Mouse (Mus musculus) WW6 (cell line): ENCODE data around the gene Prss30.
"Not testable (repeated sequence)": the region's sequence is repeated elsewhere in the genome, so short reads cannot be mapped to it uniquely, and the experiment has no call there.

ENCODE experiments used
- DNase-seq: peaks from one replicate; pipeline ENCODE4 v3.0.0-alpha.2; 2013; ENCODE audit warnings: low read depth, low spot score

Gene Prss30

GRCm38 (mm10) chr17:23984989-23985388 is 4.6 kb upstream of the Prss30 start:
- no peak for DNase-seq

GRCm38 (mm10) chr17:23982912-23983311 is 2.5 kb upstream of the Prss30 start:
- no peak for DNase-seq

GRCm38 (mm10) chr17:23979471-23979870 is 895 bp downstream of the Prss30 start:
- no peak for DNase-seq

GRCm38 (mm10) chr17:23976665-23977064 is 3.7 kb downstream of the Prss30 start:
- no peak for DNase-seq

- no peak for DNase-seq
Measured at GRCm38 (mm10) chr17:23971315-23971714, 9.1 kb downstream of the Prss30 start.

- no peak for DNase-seq
Measured at GRCm38 (mm10) chr17:23969231-23969630, 11.1 kb downstream of the Prss30 start.

- no peak for DNase-seq
Measured at GRCm38 (mm10) chr17:23968780-23969179, 11.6 kb downstream of the Prss30 start.

- no peak for DNase-seq
Measured at GRCm38 (mm10) chr17:23966658-23967401, 13.5 kb downstream of the Prss30 start.

- DNase-seq, result no peak
Measured at GRCm38 (mm10) chr17:23965805-23966425, 14.5 kb downstream of the Prss30 start.

GRCm38 (mm10) chr17:23961573-23962122 is 18.7 kb downstream of the Prss30 start:
- DNase-seq, result no peak

GRCm38 (mm10) chr17:23960084-23960738 is 20.2 kb downstream of the Prss30 start:
- peak; percentile 63 for DNase-seq

GRCm38 (mm10) chr17:23955174-23955573 is 25.2 kb downstream of the Prss30 start, which contains the start of gene Sbpl:
Sbpl (minus strand) TSS chr17:23955274.
- DNase-seq, result no peak

GRCm38 (mm10) chr17:23950828-23951227 is 29.5 kb downstream of the Prss30 start:
- not testable (repeated sequence) for DNase-seq

GRCm38 (mm10) chr17:23949068-23949467 is 31.3 kb downstream of the Prss30 start:
- no peak for DNase-seq

- DNase-seq, result not testable (repeated sequence)
Measured at GRCm38 (mm10) chr17:23947486-23947885, 32.9 kb downstream of the Prss30 start.

GRCm38 (mm10) chr17:23941372-23941771 is 39.0 kb downstream of the Prss30 start, which contains the start of gene Sbp:
Sbp (plus strand) TSS chr17:23941672.
- DNase-seq, result no peak

GRCm38 (mm10) chr17:23931157-23931556 is 49.2 kb downstream of the Prss30 start:
- no peak for DNase-seq

- peak; percentile 14 for DNase-seq
Measured at GRCm38 (mm10) chr17:23925090-23925493, 55.3 kb downstream of the Prss30 start.

GRCm38 (mm10) chr17:23924531-23925007 is 55.8 kb downstream of the Prss30 start:
- DNase-seq, result peak; percentile 85
